Mouse (Mus musculus) stomach, postnatal 0 days (tissue): ENCODE measurements around the gene Fez1. TPM values are rescaled to one million over a fixed set of nuclear protein-coding genes. Genes with fewer than 3 reads are reported as not detected.
A peak's percentile ranks its signal among the peaks of the same experiment; 100 is the strongest.

Experiments
- ATAC-seq: fragments of 200-750 bp; cut with Nextera tagmentation; 2 replicates; pipeline ENCODE4 v1.8.0; 2017; ENCODE audit not compliant: low FRiP score, low TSS enrichment
- DNase-seq: peaks from one replicate; pipeline ENCODE4 v3.0.0-alpha.2; 2016; ENCODE audit warnings: low spot score
- H3K27ac ChIP-seq: fragments of 300-500 bp; sonication (generic); replicated peaks from 2 replicates; pipeline ENCODE4 v1.5.1; 2014; ENCODE audit warnings: mild to moderate bottlenecking, control low read depth
- H3K27me3 ChIP-seq: fragments of 300-500 bp; sonication (generic); 2 replicates; pipeline ENCODE4 v1.6.1; 2014; ENCODE audit warnings: low read length; ENCODE audit not compliant: control insufficient read depth, insufficient read depth
- H3K36me3 ChIP-seq: fragments of 300-500 bp; sonication (generic); 2 replicates; pipeline ENCODE4 v1.6.1; 2014; ENCODE audit warnings: low read length, mixed read lengths; ENCODE audit not compliant: control insufficient read depth, insufficient read depth
- H3K4me1 ChIP-seq: fragments of 300-500 bp; sonication (generic); replicated peaks from 2 replicates; pipeline ENCODE4 v1.6.1; 2014; ENCODE audit warnings: antibody characterized with exemption; ENCODE audit not compliant: control insufficient read depth, insufficient read depth
- H3K4me2 ChIP-seq: fragments of 300-500 bp; sonication (generic); replicated peaks from 2 replicates; pipeline ENCODE4 v1.6.1; 2014; ENCODE audit warnings: low read depth, mild to moderate bottlenecking, control low read depth, moderate library complexity
- H3K4me3 ChIP-seq: fragments of 300-500 bp; sonication (generic); 2 replicates; pipeline ENCODE4 v1.5.1; 2014; ENCODE audit warnings: low read depth, low read length, control low read depth
- H3K9ac ChIP-seq: fragments of 300-500 bp; sonication (generic); 2 replicates; pipeline ENCODE4 v1.6.1; 2014; ENCODE audit warnings: mild to moderate bottlenecking, low read length, control low read depth, mixed read lengths
- H3K9me3 ChIP-seq: fragments of 300-500 bp; sonication (generic); 2 replicates; pipeline ENCODE4 v1.6.1; 2016; ENCODE audit warnings: low read length; ENCODE audit not compliant: control insufficient read depth
- CTCF ChIP-seq: IDR thresholded peaks from 2 replicates; pipeline ENCODE4 v1.5.1; 2016; ENCODE audit warnings: antibody characterized with exemption, low read depth, mild to moderate bottlenecking, moderate library complexity
- EP300 ChIP-seq: optimal IDR thresholded peaks from 2 replicates; pipeline ENCODE3; 2016; ENCODE audit warnings: antibody characterized with exemption
- WGBS: fragments of 180-500 bp; shearing (Covaris S2); extraction: QIAGEN DNeasy Blood & Tissue Kit; methylation state at CpG from one replicate; pipeline ENCODE4 v1.1.7; 2014; 5-methylcytosine and 5-hydroxymethylcytosine counted together
- polyA plus RNA-seq: library from polyadenylated mRNA; unstranded; fragments of >200 nt; fragmentation: Nextera tagmentation; extraction: Ambion mirVana; gene quantifications from 2 replicates; pipeline ENCODE4 v1.2.1, GENCODE M21; 2015

The Fez1 gene
- polyA plus RNA-seq, 1 experiment from 2014 or later, result 6.8 TPM

DNA sequence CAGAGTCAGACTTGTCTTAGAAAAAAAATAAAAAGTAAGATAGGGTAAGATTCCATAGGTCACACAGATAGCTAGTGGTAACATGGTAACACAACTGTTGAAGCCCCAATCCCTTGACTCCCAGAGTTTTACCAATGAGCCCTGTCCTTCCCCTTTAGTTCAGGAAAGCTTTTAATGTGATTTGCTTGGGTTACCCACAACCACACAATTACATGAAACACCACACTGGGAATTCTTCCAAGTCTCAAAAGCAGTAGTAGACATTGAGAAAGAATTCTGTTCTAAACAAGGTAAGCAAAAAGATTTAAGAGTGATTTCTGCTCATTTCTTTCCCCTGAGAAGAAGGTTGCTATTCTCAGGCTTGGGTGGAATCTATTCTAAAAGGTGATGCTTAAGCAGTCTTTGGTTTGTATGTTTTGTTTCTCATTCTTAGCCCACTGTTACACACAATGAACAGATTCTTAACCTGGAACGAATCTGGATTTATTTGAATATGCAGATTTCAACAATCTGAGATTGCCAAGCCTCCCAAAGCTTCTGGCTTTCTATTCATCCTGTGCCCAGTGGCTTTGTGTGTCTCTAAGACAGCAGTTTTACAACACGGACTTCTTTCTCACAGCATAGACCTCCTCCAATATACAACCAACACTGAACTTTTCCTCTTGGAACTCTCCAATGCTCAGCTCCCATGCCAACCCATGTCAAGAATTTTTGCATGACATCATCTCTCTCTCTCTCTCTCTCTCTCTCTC, 5.1 kb downstream of the Fez1 start:
- H3K9me3 ChIP-seq, result no peaks in the 10 kb centered on the region
- no peak for TF ChIP-seq CTCF
- no peak for TF ChIP-seq EP300
- no peak overlapping the region for H3K4me3 ChIP-seq
- H3K27me3 ChIP-seq, result no peaks in the 10 kb centered on the region
- H3K36me3 ChIP-seq, result no peaks in the 10 kb centered on the region
- no peak overlapping the region for H3K9ac ChIP-seq
- H3K27ac ChIP-seq, result no peak overlapping the region
- H3K4me2 ChIP-seq, result no peak overlapping the region
- no peak for ATAC-seq
- 51% methylated on average over 2 of the region's 2 CpGs for WGBS
- no peak for DNase-seq
- H3K4me1 ChIP-seq, result no peaks in the 10 kb centered on the region

DNA sequence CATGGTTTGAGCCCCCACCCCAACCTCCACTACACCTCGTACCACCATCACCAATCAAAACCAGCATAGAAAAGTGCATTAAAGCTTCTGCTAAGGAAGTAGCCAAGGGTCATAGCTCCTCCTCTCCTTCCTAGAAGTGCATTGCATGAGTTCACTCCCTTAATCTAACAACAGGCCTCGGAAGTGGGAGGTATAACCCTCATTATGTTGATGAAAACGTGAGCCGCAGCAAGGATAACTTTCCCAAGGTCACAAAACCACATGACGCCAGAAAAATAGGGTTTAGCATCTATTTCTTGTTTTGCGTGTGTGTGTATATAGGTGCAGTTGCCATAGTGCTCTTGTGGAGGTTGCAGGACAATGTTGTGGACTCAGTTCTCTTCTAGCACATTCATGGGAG, 9.7 kb downstream of the Fez1 start:
- no peaks in the 10 kb centered on the region for H3K27me3 ChIP-seq
- H3K9me3 ChIP-seq, result no peaks in the 10 kb centered on the region
- TF ChIP-seq EP300 (no peak), CTCF (no peak)
- 78% methylated on average over 6 of the region's 6 CpGs for WGBS
- H3K36me3 ChIP-seq, result no peaks in the 10 kb centered on the region
- DNase-seq, result no peak
- no peak overlapping the region for H3K9ac ChIP-seq
- H3K4me2 ChIP-seq, result no peak overlapping the region
- no peaks in the 10 kb centered on the region for H3K4me1 ChIP-seq
- no peak overlapping the region for H3K27ac ChIP-seq
- no peak for ATAC-seq
- no peak overlapping the region for H3K4me3 ChIP-seq

DNA sequence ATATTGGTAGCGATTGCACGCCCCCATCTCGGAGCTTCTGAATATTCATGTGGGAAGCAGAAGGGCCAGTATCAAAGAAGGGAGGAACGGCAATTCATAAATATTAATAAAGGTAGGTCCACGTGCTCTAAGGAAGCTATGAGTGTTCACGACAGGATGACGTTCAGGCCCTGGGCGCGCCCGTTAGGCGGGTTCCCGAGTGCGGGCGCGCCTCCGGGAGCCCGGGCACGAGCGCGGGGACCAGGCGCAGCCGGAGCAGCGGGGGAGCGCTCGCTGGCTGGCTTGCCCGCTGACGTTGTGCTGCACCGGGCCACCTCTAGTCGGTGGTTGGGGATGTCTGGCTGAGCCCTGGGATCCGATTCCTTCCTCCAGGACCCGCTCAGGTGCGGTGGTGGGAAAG, 10.9 kb downstream of the Fez1 start:
- Histone ChIP-seq H3K4me2 (peak overlapping the region; percentile 66), H3K9me3 (no peaks in the 10 kb centered on the region), H3K36me3 (no peaks in the 10 kb centered on the region), H3K4me3 (peak overlapping the region; percentile 43), H3K9ac (peak overlapping the region; percentile 41), H3K27ac (no peak overlapping the region), H3K4me1 (no peaks in the 10 kb centered on the region), H3K27me3 (no peaks in the 10 kb centered on the region)
- under 1% methylated on average over 29 of the region's 32 CpGs for WGBS
- TF ChIP-seq EP300 (no peak), CTCF (no peak)
- peak; percentile 73 for DNase-seq
- peak; percentile 95 for ATAC-seq

DNA sequence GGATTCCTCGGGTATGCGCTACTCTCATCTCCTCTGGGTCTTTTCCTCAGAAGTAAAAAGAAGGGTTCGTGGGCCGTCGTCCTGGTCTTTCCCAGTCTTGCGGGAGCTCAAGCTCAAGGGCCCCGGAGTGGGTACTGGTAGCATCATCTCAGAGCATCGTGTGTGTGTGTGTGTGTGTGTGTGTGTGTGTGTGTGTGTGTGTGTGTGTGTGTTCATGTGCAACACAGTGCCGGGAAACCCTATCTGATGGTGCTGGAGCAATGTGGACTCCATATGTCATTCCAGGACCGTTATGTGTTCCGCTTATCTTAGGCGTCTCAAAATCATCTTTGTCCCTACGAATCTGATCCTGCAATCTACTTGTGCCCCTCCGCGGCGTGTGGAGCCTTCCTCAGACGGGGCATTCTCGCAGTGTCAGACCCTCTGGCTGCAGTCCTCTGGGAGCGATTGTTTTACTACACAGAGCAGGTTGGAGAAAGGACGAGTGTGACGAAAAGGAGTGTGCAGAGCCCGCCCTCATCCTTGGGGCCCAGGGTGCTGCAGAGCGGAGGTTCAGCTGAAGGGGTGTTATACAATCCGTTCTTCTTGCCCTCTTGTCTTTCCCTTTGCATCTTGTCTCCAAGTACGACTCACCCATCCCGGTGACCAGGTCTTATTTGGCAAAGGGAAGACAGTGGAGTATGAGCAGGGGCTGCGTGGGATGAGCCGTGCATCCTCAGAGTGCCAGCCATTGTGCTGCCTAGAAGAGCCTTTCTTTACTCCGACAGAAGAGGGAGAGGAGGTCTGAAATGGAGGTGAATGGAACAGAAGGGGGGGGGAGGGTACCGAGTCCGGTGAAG, 11.6 kb downstream of the Fez1 start:
- 4% methylated on average over 31 of the region's 31 CpGs for WGBS
- no peaks in the 10 kb centered on the region for H3K4me1 ChIP-seq
- DNase-seq (no peak), ATAC-seq (peak; percentile 53; the same call in 1 of the 2 replicates)
- TF ChIP-seq CTCF (no peak), EP300 (no peak)
- H3K9me3 ChIP-seq, result no peaks in the 10 kb centered on the region
- peak overlapping the region; percentile 66 for H3K4me2 ChIP-seq
- peak overlapping the region; percentile 41; the same call in 1 of the 2 replicates for H3K9ac ChIP-seq
- H3K27me3 ChIP-seq, result no peaks in the 10 kb centered on the region
- H3K36me3 ChIP-seq, result no peaks in the 10 kb centered on the region
- H3K4me3 ChIP-seq, result peak overlapping the region; percentile 43
- H3K27ac ChIP-seq, result no peak overlapping the region

DNA sequence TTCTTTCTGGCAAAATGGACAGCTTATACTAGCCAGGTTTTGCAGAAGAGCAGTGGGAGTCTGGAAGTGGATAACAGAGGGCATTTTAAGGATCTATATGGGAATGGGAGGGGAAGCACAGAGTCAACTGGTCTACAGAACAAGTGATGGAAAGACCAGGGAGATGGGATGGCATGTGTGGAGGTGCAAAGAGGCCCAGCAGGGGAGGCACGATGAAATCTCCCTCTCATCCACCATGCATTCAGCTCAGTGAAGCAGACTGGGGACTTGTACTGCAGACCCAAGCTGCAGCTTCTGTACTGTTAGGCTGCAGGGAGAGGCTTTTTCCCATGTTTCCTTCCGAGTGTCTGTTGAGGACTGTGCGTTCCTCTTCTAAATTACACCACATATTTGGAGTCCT, 12.2 kb downstream of the Fez1 start:
- ATAC-seq, result no peak

More for the DNA sequence above, 12.2 kb downstream of the Fez1 start:
- Histone ChIP-seq H3K9me3 (no peaks in the 10 kb centered on the region), H3K9ac (no peak overlapping the region), H3K4me1 (no peaks in the 10 kb centered on the region), H3K4me2 (no peak overlapping the region; the same call in 1 of the 2 replicates), H3K27ac (no peak overlapping the region), H3K36me3 (no peaks in the 10 kb centered on the region), H3K4me3 (no peak overlapping the region; the same call in 1 of the 2 replicates), H3K27me3 (no peaks in the 10 kb centered on the region)
- WGBS, result 42% methylated on average over 3 of the region's 3 CpGs
- DNase-seq, result no peak
- TF ChIP-seq EP300 (no peak), CTCF (no peak)
